Mouse (Mus musculus) brain, adult 2 months (tissue): ENCODE data around the gene Papolb.
A peak's percentile ranks its signal among the peaks of the same experiment; 100 is the strongest.

Source experiments
- DNase-seq: peaks from one replicate; pipeline ENCODE4 v3.0.0; 2011; ENCODE audit warnings: low read depth, low spot score

Papolb gene

DNA sequence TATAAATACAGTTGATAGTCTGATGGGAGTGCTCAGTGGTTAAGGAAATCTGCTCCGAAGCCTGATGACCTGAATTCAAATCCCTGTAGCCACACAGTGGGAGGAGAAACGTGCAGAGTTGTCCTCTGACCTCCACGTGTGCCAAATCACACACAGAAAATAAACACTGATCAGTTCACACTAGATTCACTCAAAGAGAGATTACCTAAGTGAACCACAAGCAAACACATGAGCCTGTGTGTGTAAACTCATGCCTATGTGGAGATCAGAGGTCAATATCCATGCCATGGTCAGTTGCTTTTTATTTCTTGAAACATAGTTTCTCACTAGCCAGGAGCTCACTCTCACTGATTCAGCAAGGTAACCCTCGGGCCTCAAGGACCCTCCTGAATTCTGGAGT is 9.5 kb downstream of the Papolb start:
- no peak for DNase-seq

DNA sequence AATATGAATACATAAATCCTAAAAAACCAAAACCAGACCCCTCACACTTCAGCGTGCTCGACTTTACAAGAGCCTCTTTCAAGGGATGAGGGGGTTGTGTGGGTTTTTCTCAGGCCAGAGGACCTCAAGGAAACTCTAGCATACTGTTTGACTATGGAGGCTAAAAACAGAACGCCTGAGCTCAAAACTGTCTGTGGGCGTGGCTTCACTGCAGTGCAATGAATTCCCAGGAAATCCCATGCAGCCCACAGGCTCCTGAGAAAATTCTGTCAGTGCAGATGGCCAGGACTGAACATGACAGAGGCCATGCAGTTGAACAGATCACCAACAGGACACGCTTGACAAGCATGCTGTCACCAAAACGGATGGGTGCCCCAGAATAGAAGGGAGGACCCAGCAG is 10.9 kb downstream of the Papolb start:
- peak; percentile 66 for DNase-seq

DNA sequence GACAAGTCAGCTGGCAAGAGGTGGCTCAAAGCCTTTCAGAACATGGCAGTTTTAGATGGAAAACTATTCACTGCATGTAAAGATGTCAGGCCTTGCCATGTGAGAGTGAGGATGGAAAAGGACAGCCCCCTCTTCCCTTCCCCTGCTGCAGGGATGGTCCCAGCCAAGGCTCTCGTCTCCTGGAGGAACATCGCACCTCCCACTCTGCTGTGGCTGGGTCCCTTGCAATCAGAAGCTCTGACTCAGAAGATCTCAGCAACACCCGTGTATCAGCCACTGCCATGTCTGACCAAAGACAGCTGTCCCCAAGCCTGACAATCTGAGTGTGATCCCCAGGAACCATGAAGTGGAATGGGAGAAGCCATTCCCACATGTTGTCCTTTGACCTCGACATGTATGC is 17.8 kb downstream of the Papolb start:
- DNase-seq: peak; percentile 81

DNA sequence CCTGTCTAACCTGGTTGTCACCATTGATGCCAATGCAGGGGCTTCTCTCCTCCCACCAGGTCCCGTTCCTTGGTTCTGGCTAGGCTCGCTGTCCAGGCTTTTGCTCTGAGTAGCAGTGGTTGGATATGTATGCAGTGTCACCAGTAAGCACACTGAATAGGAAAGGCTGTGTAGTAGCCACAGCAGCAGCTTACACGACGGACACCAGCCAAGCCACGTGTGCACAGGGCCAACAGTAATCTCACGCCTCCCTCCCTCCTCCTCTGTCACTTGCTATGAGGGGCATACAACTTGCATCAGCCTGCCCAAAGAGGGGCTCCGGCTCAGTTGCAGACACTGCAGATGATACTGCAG is 19.8 kb downstream of the Papolb start:
- DNase-seq: peak; percentile 19

DNA sequence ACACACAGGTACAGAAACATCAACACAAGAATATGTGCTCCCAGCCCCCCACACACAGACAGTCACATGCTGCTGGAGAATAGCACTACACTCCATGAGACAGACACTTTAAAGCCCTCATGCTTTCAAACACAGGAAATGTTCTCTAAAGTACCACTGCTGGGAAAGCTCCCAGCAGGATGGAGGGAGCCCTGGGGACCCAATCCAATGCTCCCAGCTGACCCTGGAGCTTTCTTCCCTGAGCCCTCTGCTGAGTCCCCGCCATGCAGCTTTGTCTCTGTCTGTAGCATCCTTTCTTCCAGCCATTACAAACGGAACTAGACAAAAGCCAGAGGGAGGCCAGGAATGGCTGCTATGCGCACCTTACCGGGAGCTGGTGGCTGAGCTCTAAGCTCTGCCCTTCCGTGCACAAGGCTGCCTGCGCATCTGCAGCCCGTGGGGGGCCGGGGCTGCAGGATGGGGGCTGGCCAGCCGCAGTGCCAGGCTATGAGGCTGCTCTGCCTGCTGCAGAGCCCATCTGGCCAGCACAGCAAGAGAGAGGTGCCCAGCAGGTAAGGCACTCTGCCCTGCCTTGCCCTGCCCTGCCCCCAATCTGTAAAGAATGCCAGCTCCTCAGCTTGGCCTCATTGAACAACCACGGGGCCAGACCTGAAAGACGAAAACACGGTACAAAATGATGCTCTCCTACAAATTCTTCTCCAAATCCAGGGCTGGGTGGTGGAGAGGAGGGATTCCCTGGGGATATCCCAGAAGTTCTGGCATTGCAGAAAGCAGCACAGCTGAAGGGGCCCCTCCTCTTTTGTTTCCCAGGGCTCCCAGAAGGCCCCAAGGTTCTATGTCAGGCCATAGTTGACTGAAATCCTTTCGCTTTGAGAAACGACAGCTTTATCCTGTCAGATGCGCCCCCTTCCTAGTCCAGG is 20.5 kb downstream of the Papolb start:
- peak; percentile 86 for DNase-seq

DNA sequence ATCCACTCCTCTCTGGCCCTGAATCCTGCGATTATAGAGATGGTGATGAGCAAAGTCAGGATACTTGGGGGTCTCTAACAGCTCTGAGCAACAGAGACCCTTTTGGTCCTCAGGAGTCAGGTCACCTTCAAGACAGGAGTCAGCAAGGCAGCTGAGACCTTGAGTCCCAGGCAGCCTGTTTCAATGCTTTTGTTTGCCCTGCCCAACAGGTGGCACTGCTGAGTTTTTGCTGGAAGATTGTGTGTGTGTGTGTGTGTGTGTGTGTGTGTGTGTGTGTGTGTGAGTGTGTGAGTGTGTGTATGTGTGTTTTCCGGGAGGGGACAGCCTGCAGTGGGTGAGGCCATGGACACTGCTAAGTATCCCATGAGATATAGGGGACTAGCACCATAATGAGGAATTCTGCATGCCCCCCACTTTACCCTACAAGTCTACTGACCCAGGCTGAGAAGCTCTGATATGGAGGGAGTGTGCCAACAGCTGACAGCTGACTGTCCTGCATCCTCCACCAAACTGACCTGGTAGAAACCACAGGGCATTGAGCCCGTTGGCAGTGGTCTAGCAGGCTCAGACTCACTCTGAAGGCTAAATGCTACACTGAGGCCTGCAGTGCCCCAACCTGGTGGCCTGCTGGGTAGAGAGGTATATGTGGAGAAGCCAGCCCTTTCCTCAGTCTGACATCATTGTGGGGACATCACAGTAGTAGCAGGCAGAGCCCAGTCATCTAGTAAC is 24.0 kb downstream of the Papolb start:
- peak; percentile 62 for DNase-seq

DNA sequence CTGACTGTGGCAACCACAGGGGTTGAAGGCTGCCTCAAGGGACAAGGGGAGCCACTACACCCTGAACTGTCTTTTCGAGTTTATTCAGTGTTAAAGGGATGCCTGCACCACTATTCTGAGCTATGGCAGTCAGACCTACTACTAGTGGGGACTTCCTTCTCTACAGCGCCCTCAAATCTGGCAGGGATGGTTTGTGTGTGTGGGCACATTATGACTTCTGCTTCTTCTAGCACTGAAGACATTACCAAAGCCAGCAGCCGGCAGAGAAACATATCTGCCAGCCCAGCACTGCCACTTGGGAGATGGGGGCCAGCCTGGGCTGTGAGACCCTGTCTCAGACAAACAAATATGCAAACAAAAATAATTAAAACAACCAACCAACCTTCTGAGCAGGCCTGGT is 25.7 kb downstream of the Papolb start:
- peak; percentile 67 for DNase-seq

DNA sequence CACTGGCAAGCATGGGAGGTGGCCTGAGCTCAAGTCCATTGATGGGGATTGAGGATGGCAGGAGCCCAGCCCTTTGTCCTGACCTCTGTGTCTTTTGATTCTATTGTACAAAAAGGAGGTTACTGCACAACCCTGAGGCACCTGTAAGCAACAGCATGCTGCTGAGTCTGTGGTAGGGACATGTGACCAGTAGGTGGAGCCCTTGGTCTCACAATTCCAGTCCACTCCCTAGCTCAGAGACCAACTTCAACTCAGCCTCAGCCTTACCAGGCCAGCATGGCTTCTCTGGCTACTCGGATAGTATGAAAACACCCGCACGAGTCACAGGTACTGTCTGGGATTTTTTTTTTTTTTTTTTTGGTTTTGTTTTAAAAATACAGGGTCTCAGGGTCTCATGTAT is 27.5 kb downstream of the Papolb start:
- peak; percentile 98 for DNase-seq

DNA sequence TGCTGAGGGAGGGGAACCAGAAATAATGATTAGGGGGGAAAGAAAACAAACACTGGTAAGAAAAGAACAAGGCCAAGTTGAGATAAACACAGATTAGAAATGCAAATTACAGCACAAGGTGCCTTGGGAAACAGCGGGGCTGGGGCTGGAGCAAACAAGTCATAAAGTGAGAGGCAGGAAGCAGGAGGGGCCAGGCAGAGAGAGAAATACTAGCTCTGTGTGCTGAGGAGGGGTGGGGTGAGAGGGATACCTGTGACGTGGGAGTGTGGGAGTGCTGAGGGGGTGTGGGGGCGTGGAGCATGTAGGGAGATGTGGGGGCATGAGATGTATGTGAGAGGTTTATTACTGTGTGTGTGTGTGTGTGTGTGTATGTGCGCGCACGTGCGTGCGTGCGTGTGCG is 29.0 kb downstream of the Papolb start:
- no peak for DNase-seq

DNA sequence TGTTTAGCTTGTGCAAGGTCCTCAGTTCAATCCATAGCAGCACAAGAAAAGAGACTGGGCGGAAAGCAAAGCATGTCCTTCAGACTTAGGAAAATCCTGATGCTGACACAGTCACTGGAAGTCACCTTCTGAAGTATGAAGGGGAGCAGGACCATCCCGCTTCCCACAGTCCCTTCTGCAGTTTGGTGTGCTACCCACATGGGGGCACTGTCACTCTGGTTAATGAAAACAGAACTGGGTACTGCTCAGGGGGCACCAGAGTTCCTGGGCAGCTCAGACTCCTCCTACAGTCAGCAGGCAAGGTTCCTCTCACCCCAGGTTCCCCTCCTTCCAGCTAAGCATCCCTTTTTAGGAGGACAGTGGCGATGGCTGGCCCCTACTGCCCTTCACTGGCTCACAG is 30.9 kb downstream of the Papolb start:
- peak; percentile 62 for DNase-seq

DNA sequence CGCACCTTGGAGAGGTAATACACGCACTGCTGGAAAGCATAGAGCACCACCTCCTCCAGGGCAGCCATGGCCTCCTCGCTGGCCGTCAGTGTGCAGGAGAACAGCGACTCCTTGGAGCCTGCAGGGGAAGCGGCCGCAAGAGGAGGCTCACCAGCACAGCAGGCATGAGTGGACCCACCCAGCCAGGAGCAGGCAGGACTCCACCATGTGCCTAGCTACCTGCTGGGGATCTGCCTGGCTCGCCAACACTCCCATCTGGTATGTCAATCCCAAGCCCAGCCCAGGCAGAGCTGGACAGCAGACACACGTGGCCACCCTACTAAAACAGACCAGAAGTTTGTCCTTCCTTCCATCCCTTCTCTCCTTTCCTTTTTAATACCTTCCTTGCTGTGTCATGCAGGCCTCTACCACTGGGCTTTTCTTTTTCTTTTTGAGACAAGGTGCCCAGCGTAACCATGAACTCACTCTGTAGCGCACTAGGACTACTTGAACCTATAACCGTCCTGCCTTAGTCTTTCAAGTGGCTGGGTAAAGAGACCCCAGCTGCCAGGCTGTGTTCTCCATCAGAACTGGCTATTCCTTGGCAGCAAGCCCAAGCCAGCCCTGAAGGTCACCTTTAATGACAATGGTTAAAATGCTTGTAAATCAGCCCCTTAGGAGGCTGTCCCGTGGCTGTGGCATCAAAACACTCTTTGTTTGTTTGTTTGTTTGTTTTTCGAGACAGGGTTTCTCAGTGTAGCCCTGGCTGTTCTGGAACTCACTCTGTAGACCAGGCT is 34.4 kb downstream of the Papolb start:
- DNase-seq: peak; percentile 79

DNA sequence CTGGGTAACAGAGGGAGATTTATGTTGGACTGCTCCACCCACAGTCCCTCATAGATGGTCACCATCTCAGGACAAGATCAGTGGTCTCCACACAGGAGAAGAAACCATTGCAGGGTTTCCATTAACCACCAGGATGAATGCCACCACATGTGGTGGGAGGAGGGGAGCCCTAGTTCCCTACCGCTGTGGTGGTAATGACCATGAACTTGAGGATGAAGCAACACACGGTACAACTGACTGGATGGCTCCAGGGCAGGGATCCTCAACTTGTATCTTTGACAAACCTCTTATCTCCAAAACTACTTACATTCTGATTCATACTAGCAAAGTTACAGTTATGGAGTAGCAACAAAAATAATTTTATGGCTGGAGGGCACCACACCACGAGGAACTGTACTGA is 36.6 kb downstream of the Papolb start:
- no peak for DNase-seq

DNA sequence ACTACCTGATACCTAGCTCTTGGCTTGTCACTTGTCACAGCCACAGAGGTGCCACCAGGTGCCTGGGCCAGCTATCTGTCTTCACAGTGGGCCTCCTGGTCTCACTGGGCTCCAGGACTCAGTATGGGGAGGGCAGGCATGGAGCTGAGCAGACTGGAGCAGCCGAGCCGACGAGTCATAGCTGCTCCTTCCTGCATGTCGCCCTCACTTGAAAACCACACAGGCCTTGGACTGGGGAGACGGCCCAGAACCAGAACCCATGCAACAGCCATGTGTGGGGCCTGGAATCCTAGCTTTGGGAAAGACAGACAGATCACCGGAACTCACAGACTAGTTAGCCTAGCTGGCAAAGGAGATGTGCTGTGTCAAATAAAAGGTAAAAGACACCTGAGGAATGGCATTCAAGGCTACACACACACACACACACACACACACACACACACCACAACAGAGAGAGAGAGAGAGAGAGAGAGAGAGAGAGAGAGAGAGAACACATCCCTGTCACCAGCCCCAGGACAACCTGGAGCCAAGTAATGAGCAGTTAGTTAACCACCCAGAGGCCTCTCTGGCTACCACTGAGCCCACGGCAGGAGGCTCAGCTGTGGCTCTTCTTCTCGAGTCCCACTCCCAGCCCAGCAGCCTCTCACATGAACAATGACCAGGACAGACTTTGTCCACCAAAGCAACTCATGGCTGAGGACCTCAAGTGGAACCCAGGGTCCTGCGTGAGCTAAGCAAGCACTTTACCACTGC is 39.7 kb downstream of the Papolb start:
- no peak for DNase-seq

DNA sequence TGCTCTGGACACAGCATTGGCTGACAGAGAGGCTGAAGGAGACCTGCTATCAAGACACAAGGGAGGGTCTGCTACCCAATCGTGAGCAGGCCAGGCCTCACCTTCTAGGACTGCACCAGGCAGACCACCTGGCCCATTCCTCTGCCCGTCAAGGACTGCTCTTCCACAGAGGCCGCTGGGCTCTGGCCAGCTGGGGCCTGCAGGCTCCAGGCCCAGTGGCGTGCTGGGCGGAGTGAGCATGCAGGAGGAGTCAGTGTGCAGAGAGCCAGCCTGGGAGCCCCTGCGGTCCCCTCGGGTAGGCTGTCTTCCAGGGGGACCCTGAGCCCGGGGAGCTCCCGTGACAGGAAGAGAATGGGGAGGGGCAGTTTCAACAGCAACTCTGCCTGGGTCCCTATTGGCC is 43.2 kb downstream of the Papolb start:
- no peak for DNase-seq

DNA sequence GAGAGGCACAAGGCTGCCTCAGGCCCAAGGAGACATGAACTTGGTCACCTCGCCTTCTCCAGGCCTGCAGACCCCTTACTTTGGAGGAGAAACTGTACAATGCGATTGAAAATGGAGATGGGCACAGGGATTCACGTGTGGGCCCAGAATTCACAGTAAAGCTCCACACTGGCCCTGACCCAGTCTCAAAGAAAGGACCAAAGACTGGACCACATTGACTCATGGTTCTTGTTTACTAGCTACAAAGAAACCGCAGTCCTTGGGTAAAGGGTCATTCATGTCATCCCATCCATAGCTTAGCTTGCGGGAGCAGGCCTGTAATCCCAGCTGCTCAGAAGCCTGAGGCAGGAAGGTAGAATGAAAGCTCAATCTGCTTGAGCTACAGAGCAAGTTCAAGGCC is 46.3 kb downstream of the Papolb start:
- no peak for DNase-seq

DNA sequence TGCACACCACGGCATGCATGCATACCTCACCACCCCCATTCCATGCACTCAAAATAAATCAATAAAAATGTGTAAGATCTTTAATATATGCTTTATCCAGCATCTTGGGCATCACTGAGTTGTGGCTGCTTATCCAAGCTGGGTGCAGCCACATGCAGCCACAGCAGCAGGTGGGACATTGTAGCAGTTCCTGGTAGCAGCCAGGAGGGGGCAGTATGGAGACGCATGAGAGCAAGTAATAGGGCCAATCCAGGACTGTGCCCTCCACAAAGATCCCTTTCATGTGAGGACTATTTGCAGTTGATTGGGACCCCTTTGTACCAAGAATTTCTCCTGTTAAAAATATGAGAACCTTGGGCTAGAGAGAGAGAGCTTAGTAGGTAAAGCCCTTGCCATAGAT is 47.4 kb downstream of the Papolb start:
- DNase-seq: peak; percentile 53

DNA sequence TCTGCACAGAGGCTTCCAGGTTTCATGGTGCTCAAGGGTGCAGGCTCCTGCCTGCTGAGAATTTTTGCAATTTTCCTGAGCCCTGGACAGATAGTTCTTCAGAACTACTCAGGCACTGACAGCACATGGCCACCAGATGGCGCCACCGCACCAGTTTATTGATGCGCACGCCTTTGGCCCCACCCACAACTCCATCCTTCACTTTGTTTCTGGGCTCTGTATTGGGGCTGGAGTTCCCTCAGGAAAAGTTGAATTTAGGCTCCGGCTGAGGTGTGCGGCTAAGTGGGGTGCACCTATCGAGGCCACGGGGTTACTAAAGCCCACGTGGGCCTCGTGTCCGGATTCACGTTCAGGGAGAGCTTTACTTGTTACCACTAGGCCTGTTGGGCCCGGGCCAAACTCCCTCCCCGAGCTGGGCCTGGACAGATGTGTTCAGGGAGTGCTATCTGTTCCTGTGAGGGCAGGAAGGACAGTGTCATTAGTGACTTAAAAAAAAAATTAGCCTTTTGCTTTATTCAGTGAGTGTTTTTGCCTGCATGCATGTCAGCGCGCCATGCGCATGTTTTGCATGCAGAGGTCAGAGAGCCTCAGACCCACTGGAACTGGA is 50.9 kb downstream of the Papolb start:
- peak; percentile 90 for DNase-seq

DNA sequence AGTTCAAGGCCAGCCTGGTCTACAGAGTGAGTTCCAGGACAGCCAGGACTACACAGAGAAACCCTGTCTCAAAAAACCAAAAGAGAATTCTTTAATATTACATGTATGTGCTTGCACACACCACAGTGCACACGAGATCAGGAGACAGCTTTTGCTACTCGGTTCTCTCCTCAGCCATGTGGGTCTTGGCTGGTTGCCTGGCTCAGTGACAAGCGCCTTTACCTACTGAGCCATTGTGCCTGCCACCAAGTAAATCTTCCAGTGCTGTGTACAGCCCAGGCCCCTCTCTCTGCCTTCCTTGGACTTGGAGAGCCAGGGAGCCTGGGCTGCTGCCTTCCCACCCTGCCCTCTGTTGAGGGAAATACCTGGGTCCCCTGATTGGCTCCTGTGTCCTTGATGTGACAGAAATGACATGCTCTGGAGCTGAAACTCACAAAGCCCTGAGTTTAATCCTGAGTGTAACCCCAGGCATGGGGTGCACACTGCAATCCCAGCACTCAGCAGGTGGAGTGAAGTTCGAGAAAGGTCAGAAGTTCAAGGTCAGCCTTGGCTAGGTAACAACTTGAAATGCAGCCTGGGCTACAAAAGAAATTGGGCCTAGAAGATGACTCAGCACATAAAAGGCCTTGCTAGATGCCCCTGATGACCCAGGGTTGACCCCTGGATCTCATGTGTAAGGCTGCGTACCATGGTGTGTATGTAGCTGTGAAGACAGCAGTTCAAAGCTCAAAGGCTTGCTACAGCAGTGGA is 51.8 kb downstream of the Papolb start:
- no peak for DNase-seq

DNA sequence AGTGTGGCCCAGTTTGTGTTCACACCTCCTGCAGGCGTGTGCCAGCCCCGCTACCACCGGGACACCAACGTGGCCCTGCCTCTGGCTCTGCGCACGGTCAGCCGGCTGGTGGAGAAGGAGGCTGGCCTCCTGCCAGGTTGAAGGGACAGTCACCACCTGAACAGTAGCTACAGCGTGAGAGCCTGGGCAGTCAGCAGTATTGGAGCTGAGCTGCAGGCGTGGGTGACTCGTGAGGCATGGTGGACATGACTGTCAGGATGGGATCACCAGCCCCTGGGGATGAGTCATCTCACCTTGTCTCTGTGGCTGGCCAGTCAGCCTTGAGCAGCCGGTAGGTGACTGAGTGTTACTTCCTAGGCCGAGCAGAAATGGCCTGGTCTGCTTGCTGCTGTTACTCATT is 52.5 kb downstream of the Papolb start:
- peak; percentile 69 for DNase-seq
